Mouse (Mus musculus) lung, adult 2 months (tissue): ENCODE results near the gene Lhfpl2. TPM values are rescaled to one million over a fixed set of nuclear protein-coding genes. Genes with fewer than 3 reads are reported as not detected.
A peak's percentile ranks its signal among the peaks of the same experiment; 100 is the strongest.

ENCODE experiments used
- DNase-seq: peaks from one replicate; pipeline ENCODE4 v3.0.0; 2022
- H3K4me1 ChIP-seq: fragments of 200-500 bp; 2 replicates; pipeline ENCODE4 v1.6.1; 2011; ENCODE audit warnings: low read length; ENCODE audit not compliant: control insufficient read depth, insufficient read depth
- H3K4me3 ChIP-seq: fragments of 200-500 bp; replicated peaks from 2 replicates; pipeline ENCODE3; 2011; ENCODE audit warnings: low read depth, mild to moderate bottlenecking, control low read depth, low read length; ENCODE audit errors: extremely low read depth
- CTCF ChIP-seq: fragments of 200-500 bp; IDR thresholded peaks from 2 replicates; pipeline ENCODE4 v1.5.1; 2011; ENCODE audit warnings: mild to moderate bottlenecking, low read length, control low read depth; ENCODE audit not compliant: insufficient read depth
- POLR2A ChIP-seq: fragments of 200-500 bp; IDR thresholded peaks from 2 replicates; pipeline ENCODE4 v1.6.1; 2011; ENCODE audit warnings: low read depth, mild to moderate bottlenecking, control low read depth, low read length, borderline replicate concordance; ENCODE audit errors: extremely low read depth
- WGBS: fragments of 180-500 bp; shearing (Covaris S2); methylation state at CpG from one replicate; pipeline ENCODE4 v1.1.7; 2018; 5-methylcytosine and 5-hydroxymethylcytosine counted together
- polyA plus RNA-seq: library from polyadenylated mRNA; depleted of rRNA; stranded (reverse); fragments of >200 nt; gene quantifications from 2 replicates; pipeline ENCODE4 v1.2.3, GENCODE M21; 2012

Lhfpl2 gene
- polyA plus RNA-seq, 1 experiment = 9.9 TPM

GRCm38 (mm10) chr13:94057036-94057562 is 497 bp upstream of the Lhfpl2 start:
- Histone ChIP-seq H3K4me1 (no peaks in the 10 kb centered on the region), H3K4me3 (peak overlapping the region; percentile 54)
- TF ChIP-seq POLR2A (no peak), CTCF (no peak)
- no peak for DNase-seq
- WGBS = 14% methylated on average over 17 of the region's 17 CpGs

GRCm38 (mm10) chr13:94058642-94059222 is 1.1 kb downstream of the Lhfpl2 start:
- H3K4me3 ChIP-seq = no peak overlapping the region
- 57% methylated on average over 6 of the region's 6 CpGs for WGBS
- no peak for DNase-seq
- H3K4me1 ChIP-seq = no peaks in the 10 kb centered on the region
- no peak for TF ChIP-seq POLR2A
- TF ChIP-seq CTCF = no peak

- no peak for DNase-seq
- 94% methylated on average over 4 of the region's 4 CpGs for WGBS
- Histone ChIP-seq H3K4me1 (no peaks in the 10 kb centered on the region; the same call in 1 of the 2 replicates), H3K4me3 (no peak overlapping the region)
- TF ChIP-seq POLR2A = no peak
- TF ChIP-seq CTCF = no peak
Measured at GRCm38 (mm10) chr13:94059373-94059772, 1.8 kb downstream of the Lhfpl2 start.

- Histone ChIP-seq H3K4me3 (no peak overlapping the region), H3K4me1 (peaks cover 1% of the 10 kb centered on the region; the same call in 1 of the 2 replicates)
- WGBS = 88% methylated on average over 6 of the region's 6 CpGs
- TF ChIP-seq CTCF = peak; percentile 72
- no peak for TF ChIP-seq POLR2A
- DNase-seq = no peak
Measured at GRCm38 (mm10) chr13:94059778-94060177, 2.2 kb downstream of the Lhfpl2 start.

DNA sequence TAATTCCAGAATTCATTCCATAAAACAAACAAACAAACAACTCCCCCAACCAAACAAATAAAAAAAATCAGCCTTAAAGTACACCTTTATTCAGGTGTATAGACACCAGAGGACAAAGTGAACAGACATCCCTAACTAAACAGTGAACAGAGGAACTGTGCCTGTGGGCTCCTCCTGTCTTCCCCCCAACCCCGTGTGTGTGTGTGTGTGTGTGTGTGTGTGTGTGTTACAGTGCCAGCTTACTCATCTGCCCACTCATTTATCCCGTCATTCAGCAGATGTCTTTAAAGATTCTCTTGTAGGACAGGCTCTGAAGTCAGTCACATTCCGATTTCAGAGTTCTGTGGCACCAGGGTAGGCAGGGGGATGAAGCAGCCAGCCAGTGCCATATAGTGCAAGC is 2.9 kb downstream of the Lhfpl2 start:
- DNase-seq = no peak
- WGBS = 88% methylated on average over 3 of the region's 3 CpGs
- Histone ChIP-seq H3K4me1 (peaks cover 2% of the 10 kb centered on the region; the same call in 1 of the 2 replicates), H3K4me3 (no peak overlapping the region)
- TF ChIP-seq POLR2A (no peak), CTCF (no peak)

GRCm38 (mm10) chr13:94061256-94061877 is 3.8 kb downstream of the Lhfpl2 start:
- DNase-seq = no peak
- 82% methylated on average over 9 of the region's 9 CpGs for WGBS
- H3K4me1 ChIP-seq = peaks cover 2% of the 10 kb centered on the region; the same call in 1 of the 2 replicates
- no peak overlapping the region for H3K4me3 ChIP-seq
- TF ChIP-seq POLR2A (no peak), CTCF (no peak)

- TF ChIP-seq POLR2A (no peak), CTCF (no peak)
- WGBS = 28% methylated on average over 21 of the region's 21 CpGs
- Histone ChIP-seq H3K4me3 (no peak overlapping the region), H3K4me1 (peaks cover 2% of the 10 kb centered on the region; the same call in 1 of the 2 replicates)
- DNase-seq = no peak
Measured at GRCm38 (mm10) chr13:94062349-94063111, 4.9 kb downstream of the Lhfpl2 start.

GRCm38 (mm10) chr13:94063156-94063555 is 5.6 kb downstream of the Lhfpl2 start:
- no peak for DNase-seq
- Histone ChIP-seq H3K4me1 (peaks cover 2% of the 10 kb centered on the region; the same call in 1 of the 2 replicates), H3K4me3 (no peak overlapping the region)
- TF ChIP-seq CTCF (no peak), POLR2A (no peak)
- 51% methylated on average over 8 of the region's 8 CpGs for WGBS

DNA sequence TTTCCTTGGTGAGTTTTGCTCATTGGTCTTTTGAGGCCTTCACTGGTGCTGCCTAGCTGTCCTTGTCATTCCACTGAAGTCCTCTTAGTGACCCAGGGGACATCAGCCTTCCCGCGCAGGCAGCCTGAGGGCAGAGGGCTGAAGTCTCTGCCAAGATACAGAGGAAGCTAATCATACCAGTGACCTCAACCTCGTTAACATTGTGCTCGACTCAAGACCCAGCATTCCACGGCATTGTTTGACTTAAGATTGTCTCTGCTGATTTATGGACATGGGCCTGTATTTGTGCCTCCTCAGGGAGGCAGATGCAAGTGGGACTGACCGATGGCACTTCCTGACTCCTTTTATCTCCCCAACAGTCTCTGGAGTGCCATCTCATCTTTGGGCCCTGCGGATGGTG is 7.0 kb downstream of the Lhfpl2 start:
- DNase-seq = no peak
- Histone ChIP-seq H3K4me3 (no peak overlapping the region), H3K4me1 (peaks cover 2% of the 10 kb centered on the region; the same call in 1 of the 2 replicates)
- TF ChIP-seq POLR2A (no peak), CTCF (no peak)
- 37% methylated on average over 7 of the region's 7 CpGs for WGBS

- no peak for DNase-seq
- 68% methylated on average over 11 of the region's 11 CpGs for WGBS
- TF ChIP-seq CTCF = no peak
- TF ChIP-seq POLR2A = no peak
- Histone ChIP-seq H3K4me1 (peaks cover 2% of the 10 kb centered on the region; the same call in 1 of the 2 replicates), H3K4me3 (no peak overlapping the region)
Measured at GRCm38 (mm10) chr13:94065276-94066050, 7.9 kb downstream of the Lhfpl2 start.
